27 mouse cellular contexts compared by ENCODE assay signal in genomic region chr8:121344486-121344885, GRCm38 (mm10).
DNase-seq lines count a peak whose midpoint lies in the region; ATAC-seq and TF ChIP-seq lines count a peak whose summit lies in the region.
"Had no signal": no experiment of that assay in that cellular context is flagged by ENCODE, and none has a peak within 500 bp of the region (broad histone marks: within the 10 kb centered on the region; RNA-seq: fewer than 3 reads in every experiment).

No protein-coding gene starts in this region.

- H3K27ac ChIP-seq in midbrain, embryonic 10.5 days (replicated peaks), result peak overlapping the region; percentile 30; the same call in 1 of the 2 replicates
- H3K27ac ChIP-seq in midbrain, postnatal 0 days (ENCODE audit: low read depth, low read length), result no peak overlapping the region
- peak overlapping the region; percentile 31; the same call in 1 of the 2 replicates for H3K27ac ChIP-seq in limb, embryonic 10.5 days
- H3K27ac ChIP-seq: embryonic facial prominence, embryonic 12.5 days; forebrain, embryonic 12.5 days; hindbrain, embryonic 14.5 days; left cerebral cortex, adult 2 months; limb, embryonic 13.5 days; midbrain, embryonic 12.5 days; neural tube, embryonic 13.5 days; stomach, postnatal 0 days had no signal

- no peak; the same call in 1 of the 2 replicates for ATAC-seq in cerebellum, adult (ENCODE audit: insufficient number of reproducible peaks, low FRiP score, low TSS enrichment)
- ATAC-seq in midbrain, postnatal 0 days (ENCODE audit: low FRiP score), result no peak
- no peak for ATAC-seq in erythroblast, adult 5-6 weeks (replicated peaks; ENCODE audit: low FRiP score, poor library complexity, severe bottlenecking)
- ATAC-seq: intestine, postnatal 0 days; Patski had no signal

- TF ChIP-seq CTCF in midbrain, postnatal 0 days (IDR thresholded peaks at IDR 0.05), result no peak

- no peaks in the 10 kb centered on the region for H3K9me3 ChIP-seq in midbrain, embryonic 10.5 days (replicated peaks)
- no peaks in the 10 kb centered on the region for H3K9me3 ChIP-seq in midbrain, postnatal 0 days (ENCODE audit: low read length)
- H3K9me3 ChIP-seq in limb, embryonic 10.5 days (replicated peaks), result no peaks in the 10 kb centered on the region
- H3K9me3 ChIP-seq: embryonic facial prominence, embryonic 12.5 days; forebrain, embryonic 12.5 days; limb, embryonic 13.5 days; midbrain, embryonic 12.5 days; neural tube, embryonic 13.5 days had no signal

- no peak overlapping the region for H3K4me2 ChIP-seq in midbrain, postnatal 0 days (ENCODE audit: low read depth, low read length, poor library complexity, severe bottlenecking)
- H3K4me2 ChIP-seq: embryonic facial prominence, embryonic 12.5 days; forebrain, embryonic 12.5 days; hindbrain, embryonic 14.5 days; limb, embryonic 13.5 days; liver, embryonic 11.5 days; midbrain, embryonic 12.5 days; neural tube, embryonic 13.5 days had no signal

- no peaks in the 10 kb centered on the region for H3K36me3 ChIP-seq in midbrain, embryonic 10.5 days
- H3K36me3 ChIP-seq in midbrain, postnatal 0 days (ENCODE audit: insufficient read depth, low read length), result no peaks in the 10 kb centered on the region
- H3K36me3 ChIP-seq in limb, embryonic 10.5 days, result no peaks in the 10 kb centered on the region
- H3K36me3 ChIP-seq: embryonic facial prominence, embryonic 12.5 days; forebrain, embryonic 12.5 days; G1E; limb, embryonic 13.5 days; midbrain, embryonic 12.5 days; neural tube, embryonic 13.5 days had no signal

- no peaks in the 10 kb centered on the region for H3K27me3 ChIP-seq in midbrain, embryonic 10.5 days (ENCODE audit: low read depth, poor library complexity, severe bottlenecking)
- H3K27me3 ChIP-seq in midbrain, postnatal 0 days (ENCODE audit: insufficient read depth, low read length), result no peaks in the 10 kb centered on the region
- H3K27me3 ChIP-seq in limb, embryonic 10.5 days (ENCODE audit: low read depth, poor library complexity, severe bottlenecking), result peaks cover 71% of the 10 kb centered on the region
- H3K27me3 ChIP-seq: forebrain, embryonic 12.5 days; midbrain, embryonic 12.5 days; neural tube, embryonic 13.5 days had no signal

- peak; percentile 33 for DNase-seq in cerebellum, adult 11-12 months
- no peak for DNase-seq in midbrain, embryonic 10.5 days (ENCODE audit: low spot score)
- no peak for DNase-seq in midbrain, postnatal 0 days (ENCODE audit: low spot score)
- DNase-seq in cerebellum, postnatal 10 days, result peak; percentile 41 to 46
- DNase-seq in limb, embryonic 10.5 days (ENCODE audit: low spot score), result no peak
- no peak for DNase-seq in adrenal gland, adult 18-20 months (ENCODE audit: low spot score in 2 of 2)
- DNase-seq: adrenal gland, postnatal 25 days; gastrocnemius, postnatal 14 days; kidney, postnatal 25 days; lung, postnatal 36 days; right cerebral cortex, postnatal 14 days; thymus, adult 18-20 months; thymus, postnatal 25 days had no signal

- H3K4me1 ChIP-seq in midbrain, embryonic 10.5 days, result peaks cover 22% of the 10 kb centered on the region; the same call in 1 of the 2 replicates
- H3K4me1 ChIP-seq in midbrain, postnatal 0 days (ENCODE audit: insufficient read depth, low read length), result no peaks in the 10 kb centered on the region
- peaks cover 79% of the 10 kb centered on the region for H3K4me1 ChIP-seq in limb, embryonic 10.5 days
- H3K4me1 ChIP-seq: neural tube, embryonic 13.5 days had no signal

- H3K9ac ChIP-seq in midbrain, postnatal 0 days (replicated peaks; ENCODE audit: low read length, poor library complexity, severe bottlenecking), result no peak overlapping the region
- H3K9ac ChIP-seq: embryonic facial prominence, embryonic 12.5 days; forebrain, embryonic 12.5 days; hindbrain, embryonic 14.5 days; limb, embryonic 13.5 days; midbrain, embryonic 12.5 days; neural tube, embryonic 13.5 days had no signal

- H3K4me3 ChIP-seq in midbrain, embryonic 10.5 days, result no peak overlapping the region
- no peak overlapping the region for H3K4me3 ChIP-seq in midbrain, postnatal 0 days (ENCODE audit: low read depth, low read length)
- no peak overlapping the region for H3K4me3 ChIP-seq in limb, embryonic 10.5 days
- H3K4me3 ChIP-seq: embryonic facial prominence, embryonic 12.5 days; forebrain, embryonic 12.5 days; left cerebral cortex, adult 2 months; limb, embryonic 13.5 days; midbrain, embryonic 12.5 days; neural tube, embryonic 13.5 days had no signal

- 92% methylated on average over 9 of the region's 9 CpGs for WGBS in midbrain, embryonic 10.5 days
- WGBS in midbrain, postnatal 0 days, result 87% methylated on average over 9 of the region's 9 CpGs
- 96% methylated on average over 9 of the region's 9 CpGs for WGBS in limb, embryonic 10.5 days

Comparison
In these comparisons a context has a peak if more than half of its experiments do, and no peak if none do; other contexts are left out.
1. DNase-seq: peak in cerebellum, adult 11-12 months (single experiment) and cerebellum, postnatal 10 days (2 of 2); none in midbrain, embryonic 10.5 days (single experiment), midbrain, postnatal 0 days (single experiment), limb, embryonic 10.5 days (single experiment) and adrenal gland, adult 18-20 months (0 of 2).